Mouse (Mus musculus) testis, adult 2 months (tissue): ENCODE results near the gene Csrp3. TPM values are rescaled to one million over a fixed set of nuclear protein-coding genes. Genes with fewer than 3 reads are reported as not detected.

Experiments used
- H3K27ac ChIP-seq: fragments of 200-500 bp; 2 replicates; pipeline ENCODE4 v1.5.1; 2012; ENCODE audit warnings: low read depth, low read length; ENCODE audit not compliant: control insufficient read depth, insufficient read depth
- H3K27me3 ChIP-seq: fragments of 200-500 bp; 2 replicates; pipeline ENCODE4 v1.6.1; 2012; ENCODE audit warnings: mild to moderate bottlenecking, low read length, moderate library complexity; ENCODE audit not compliant: control insufficient read depth, insufficient read depth
- H3K36me3 ChIP-seq: fragments of 200-500 bp; 2 replicates; pipeline ENCODE4 v1.6.1; 2012; ENCODE audit warnings: mild to moderate bottlenecking, low read length; ENCODE audit not compliant: control insufficient read depth, insufficient read depth
- H3K4me1 ChIP-seq: fragments of 200-500 bp; 2 replicates; pipeline ENCODE4 v1.6.1; 2012; ENCODE audit warnings: low read length; ENCODE audit not compliant: control insufficient read depth, insufficient read depth
- H3K4me3 ChIP-seq: fragments of 200-500 bp; 2 replicates; pipeline ENCODE4 v1.5.1; 2012; ENCODE audit warnings: low read depth, mild to moderate bottlenecking, low read length, moderate library complexity, mixed read lengths; ENCODE audit not compliant: control insufficient read depth
- CTCF ChIP-seq: fragments of 200-500 bp; IDR thresholded peaks from 2 replicates; pipeline ENCODE4 v1.5.1; 2012; ENCODE audit warnings: low read depth, mild to moderate bottlenecking, inconsistent platforms, low read length, moderate library complexity; ENCODE audit not compliant: control insufficient read depth, insufficient read depth, insufficient replicate concordance
- POLR2A ChIP-seq: fragments of 200-500 bp; IDR thresholded peaks from 2 replicates; pipeline ENCODE4 v1.6.1; 2012; ENCODE audit warnings: low read depth, mild to moderate bottlenecking, inconsistent platforms, low read length, moderate library complexity; ENCODE audit not compliant: control insufficient read depth
- polyA plus RNA-seq: library from polyadenylated mRNA; depleted of rRNA; stranded (reverse); fragments of >200 nt; gene quantifications from 2 replicates; pipeline ENCODE4 v1.2.3, GENCODE M21; 2012

Csrp3 gene
- polyA plus RNA-seq, 1 experiment = not detected

GRCm38 (mm10) chr7:48830395-48830794 is 17.4 kb downstream of the Csrp3 start:
- H3K27me3 ChIP-seq = no peaks in the 10 kb centered on the region

GRCm38 (mm10) chr7:48829177-48829910 is 18.5 kb downstream of the Csrp3 start:
- Histone ChIP-seq H3K27ac (no peak overlapping the region), H3K27me3 (no peaks in the 10 kb centered on the region), H3K4me1 (no peaks in the 10 kb centered on the region), H3K36me3 (peaks cover 2% of the 10 kb centered on the region), H3K4me3 (no peak overlapping the region)
- TF ChIP-seq POLR2A (no peak), CTCF (no peak)

More at GRCm38 (mm10) chr7:48830395-48830794, 17.4 kb downstream of the Csrp3 start:
- Histone ChIP-seq H3K36me3 (no peaks in the 10 kb centered on the region), H3K27ac (no peak overlapping the region), H3K4me1 (no peaks in the 10 kb centered on the region), H3K4me3 (no peak overlapping the region)
- TF ChIP-seq CTCF (no peak), POLR2A (no peak)

GRCm38 (mm10) chr7:48825170-48825569 is 22.7 kb downstream of the Csrp3 start:
- no peak overlapping the region for H3K4me3 ChIP-seq
- H3K27me3 ChIP-seq = no peaks in the 10 kb centered on the region
- H3K36me3 ChIP-seq = peaks cover 3% of the 10 kb centered on the region

GRCm38 (mm10) chr7:48824671-48825070 is 23.2 kb downstream of the Csrp3 start:
- no peak overlapping the region for H3K27ac ChIP-seq
- H3K36me3 ChIP-seq = peaks cover 3% of the 10 kb centered on the region
- H3K4me3 ChIP-seq = no peak overlapping the region
- H3K4me1 ChIP-seq = no peaks in the 10 kb centered on the region
- H3K27me3 ChIP-seq = no peaks in the 10 kb centered on the region
- TF ChIP-seq CTCF = no peak
- no peak for TF ChIP-seq POLR2A

More at GRCm38 (mm10) chr7:48825170-48825569, 22.7 kb downstream of the Csrp3 start:
- no peaks in the 10 kb centered on the region for H3K4me1 ChIP-seq
- TF ChIP-seq POLR2A (no peak), CTCF (no peak)
- H3K27ac ChIP-seq = no peak overlapping the region

- Histone ChIP-seq H3K4me3 (no peak overlapping the region), H3K4me1 (no peaks in the 10 kb centered on the region), H3K36me3 (peaks cover 3% of the 10 kb centered on the region), H3K27ac (no peak overlapping the region), H3K27me3 (no peaks in the 10 kb centered on the region)
- TF ChIP-seq POLR2A = no peak
These were observed 24.2 kb downstream of the Csrp3 start for GRCm38 (mm10) chr7:48823621-48824020.

GRCm38 (mm10) chr7:48821654-48822053 is 26.2 kb downstream of the Csrp3 start:
- H3K27ac ChIP-seq = no peak overlapping the region
- peaks cover 3% of the 10 kb centered on the region for H3K36me3 ChIP-seq
- H3K4me3 ChIP-seq = no peak overlapping the region

GRCm38 (mm10) chr7:48813594-48813993 is 34.2 kb downstream of the Csrp3 start:
- Histone ChIP-seq H3K27me3 (no peaks in the 10 kb centered on the region), H3K4me1 (no peaks in the 10 kb centered on the region), H3K4me3 (no peak overlapping the region), H3K36me3 (peaks cover 2% of the 10 kb centered on the region), H3K27ac (no peak overlapping the region)
- TF ChIP-seq POLR2A (no peak), CTCF (no peak)

More at GRCm38 (mm10) chr7:48821654-48822053, 26.2 kb downstream of the Csrp3 start:
- TF ChIP-seq POLR2A (no peak), CTCF (no peak)
- Histone ChIP-seq H3K4me1 (no peaks in the 10 kb centered on the region), H3K27me3 (no peaks in the 10 kb centered on the region)
